Mouse (Mus musculus) brain, embryonic 14.5 days (tissue): ENCODE measurements at regions not wholly inside any gene's neighbourhood (a gene's known extent, or its start where the extent isn't known, plus 50 kb on each side); places are given as distances from the start of the nearest gene placed in this dataset.

Experiments used
- CTCF ChIP-seq: fragments of 200-500 bp; IDR thresholded peaks from 2 replicates; pipeline ENCODE4 v1.5.1; 2012; ENCODE audit warnings: inconsistent platforms, mild to moderate bottlenecking, moderate library complexity, borderline replicate concordance; ENCODE audit not compliant: insufficient read depth, insufficient read length; ENCODE audit errors: extremely low read depth
- POLR2A ChIP-seq: fragments of 200-500 bp; IDR thresholded peaks from 2 replicates; pipeline ENCODE4 v1.6.1; 2012; ENCODE audit warnings: mild to moderate bottlenecking, inconsistent platforms, borderline replicate concordance; ENCODE audit not compliant: poor library complexity, insufficient read depth, insufficient read length, severe bottlenecking; ENCODE audit errors: extremely low read depth

- TF ChIP-seq CTCF (no peak), POLR2A (no peak)
These were observed 178.6 kb downstream of the Rnf152 start for GRCm38 (mm10) chr1:105177938-105178337.
